Mouse (Mus musculus) liver, adult 2 months (tissue): ENCODE results near the gene Wdpcp. TPM values are rescaled to one million over a fixed set of nuclear protein-coding genes. Genes with fewer than 3 reads are reported as not detected.

ENCODE experiments used
- DNase-seq: peaks from one replicate; pipeline ENCODE4 v3.0.0-alpha.2; 2011; ENCODE audit warnings: low read depth, low spot score; ENCODE audit errors: extremely low read depth
- H3K27ac ChIP-seq: fragments of 200-500 bp; replicated peaks from 2 replicates; pipeline ENCODE4 v1.5.1; 2012; ENCODE audit warnings: low read depth, mild to moderate bottlenecking, control low read depth, inconsistent platforms, low read length; ENCODE audit not compliant: insufficient read depth
- H3K27me3 ChIP-seq: fragments of 200-500 bp; 2 replicates; pipeline ENCODE4 v1.6.1; 2012; ENCODE audit warnings: mild to moderate bottlenecking, moderate library complexity, low read length, inconsistent platforms; ENCODE audit not compliant: control insufficient read depth, insufficient read depth
- H3K36me3 ChIP-seq: fragments of 200-500 bp; 2 replicates; pipeline ENCODE4 v1.6.1; 2012; ENCODE audit warnings: low read length, inconsistent platforms; ENCODE audit not compliant: control insufficient read depth, insufficient read depth
- H3K4me1 ChIP-seq: fragments of 200-500 bp; 2 replicates; pipeline ENCODE4 v1.6.1; 2011; ENCODE audit warnings: low read length; ENCODE audit not compliant: control insufficient read depth, insufficient read depth
- H3K4me3 ChIP-seq: fragments of 200-500 bp; 2 replicates; pipeline ENCODE4 v1.5.1; 2011; ENCODE audit warnings: low read depth, mild to moderate bottlenecking, control low read depth, low read length, moderate library complexity; ENCODE audit not compliant: insufficient read depth
- H3K79me2 ChIP-seq: fragments of 200-500 bp; 2 replicates; pipeline ENCODE4 v1.6.1; 2012; ENCODE audit warnings: inconsistent platforms, mild to moderate bottlenecking, low read length, moderate library complexity; ENCODE audit not compliant: control insufficient read depth, insufficient read depth
- H3K9ac ChIP-seq: fragments of 200-500 bp; 2 replicates; pipeline ENCODE4 v1.6.1; 2012; ENCODE audit warnings: low read depth, mild to moderate bottlenecking, control low read depth, inconsistent platforms, low read length
- CTCF ChIP-seq: fragments of 200-500 bp; IDR thresholded peaks from 2 replicates; pipeline ENCODE4 v1.5.1; 2011; ENCODE audit warnings: low read depth, low read length, control low read depth
- POLR2A ChIP-seq: fragments of 200-500 bp; IDR thresholded peaks from 2 replicates; pipeline ENCODE4 v1.6.1; 2011; ENCODE audit warnings: low read length, control low read depth; ENCODE audit not compliant: insufficient read depth; ENCODE audit errors: extremely low read depth
- WGBS: fragments of 180-500 bp; shearing (Covaris S2); methylation state at CpG from one replicate; pipeline ENCODE4 v1.1.7; 2018; 5-methylcytosine and 5-hydroxymethylcytosine counted together
- polyA plus RNA-seq: library from polyadenylated mRNA; depleted of rRNA; stranded (reverse); fragments of >200 nt; gene quantifications from 2 replicates; pipeline ENCODE4 v1.2.3, GENCODE M21; 2012
- total RNA-seq: library from RNA; depleted of rRNA; stranded (reverse); fragments of >200 nt; gene quantifications from 2 replicates; pipeline ENCODE4 v1.2.3, GENCODE M21; 2014

Gene Wdpcp
- total and polyA plus RNA-seq, 2 experiments: 0.94 to 4.8 TPM

- Histone ChIP-seq H3K4me3 (no peak overlapping the region), H3K27ac (no peak overlapping the region), H3K36me3 (no peaks in the 10 kb centered on the region), H3K79me2 (no peaks in the 10 kb centered on the region), H3K9ac (no peak overlapping the region), H3K4me1 (no peaks in the 10 kb centered on the region), H3K27me3 (no peaks in the 10 kb centered on the region)
- 39% methylated on average over 5 of the region's 5 CpGs for WGBS
- no peak for TF ChIP-seq POLR2A
- TF ChIP-seq CTCF: no peak
- no peak for DNase-seq
These were observed 66.3 kb downstream of the Wdpcp start for GRCm38 (mm10) chr11:21638341-21638740.

GRCm38 (mm10) chr11:21639534-21639933 lies 67.5 kb downstream of the Wdpcp start:
- Histone ChIP-seq H3K79me2 (no peaks in the 10 kb centered on the region), H3K27ac (no peak overlapping the region), H3K27me3 (no peaks in the 10 kb centered on the region), H3K4me1 (no peaks in the 10 kb centered on the region), H3K4me3 (no peak overlapping the region), H3K9ac (no peak overlapping the region), H3K36me3 (no peaks in the 10 kb centered on the region)
- WGBS: 41% methylated on average over 2 of the region's 2 CpGs
- peak; percentile 17 for DNase-seq
- no peak for TF ChIP-seq POLR2A
- no peak for TF ChIP-seq CTCF

GRCm38 (mm10) chr11:21644231-21644630 lies 72.2 kb downstream of the Wdpcp start:
- WGBS: 82% methylated on average over 4 of the region's 4 CpGs
- no peak overlapping the region for H3K4me3 ChIP-seq
- TF ChIP-seq CTCF (no peak), POLR2A (no peak)
- H3K27ac ChIP-seq: no peak overlapping the region
- no peaks in the 10 kb centered on the region for H3K27me3 ChIP-seq
- no peaks in the 10 kb centered on the region for H3K36me3 ChIP-seq
- H3K4me1 ChIP-seq: no peaks in the 10 kb centered on the region
- no peak overlapping the region for H3K9ac ChIP-seq
- H3K79me2 ChIP-seq: no peaks in the 10 kb centered on the region
- DNase-seq: no peak

GRCm38 (mm10) chr11:21646136-21646535 lies 74.1 kb downstream of the Wdpcp start:
- TF ChIP-seq CTCF: no peak
- TF ChIP-seq POLR2A: no peak
- no peaks in the 10 kb centered on the region for H3K36me3 ChIP-seq
- no peak overlapping the region for H3K9ac ChIP-seq
- DNase-seq: no peak
- H3K27me3 ChIP-seq: no peaks in the 10 kb centered on the region
- no peak overlapping the region for H3K4me3 ChIP-seq
- no peaks in the 10 kb centered on the region for H3K79me2 ChIP-seq
- H3K27ac ChIP-seq: no peak overlapping the region
- 87% methylated on average over 3 of the region's 3 CpGs for WGBS
- no peaks in the 10 kb centered on the region for H3K4me1 ChIP-seq

GRCm38 (mm10) chr11:21658985-21659384 lies 87.0 kb downstream of the Wdpcp start:
- Histone ChIP-seq H3K27ac (no peak overlapping the region), H3K36me3 (no peaks in the 10 kb centered on the region), H3K4me3 (no peak overlapping the region), H3K9ac (no peak overlapping the region), H3K4me1 (no peaks in the 10 kb centered on the region), H3K79me2 (no peaks in the 10 kb centered on the region), H3K27me3 (no peaks in the 10 kb centered on the region)
- DNase-seq: peak; percentile 38
- TF ChIP-seq POLR2A (no peak), CTCF (peak; percentile 49)
- WGBS: 65% methylated on average over 3 of the region's 3 CpGs

- no peaks in the 10 kb centered on the region for H3K36me3 ChIP-seq
- no peaks in the 10 kb centered on the region for H3K27me3 ChIP-seq
- no peak overlapping the region for H3K9ac ChIP-seq
- no peaks in the 10 kb centered on the region for H3K79me2 ChIP-seq
- no peak overlapping the region for H3K4me3 ChIP-seq
- WGBS: 73% methylated on average over 2 of the region's 2 CpGs
- DNase-seq: no peak
- no peaks in the 10 kb centered on the region for H3K4me1 ChIP-seq
- no peak overlapping the region for H3K27ac ChIP-seq
- TF ChIP-seq CTCF (no peak), POLR2A (no peak)
These were observed 105.0 kb downstream of the Wdpcp start for GRCm38 (mm10) chr11:21677034-21677433.
